Mouse (Mus musculus): ENCODE results near the gene Fhod1.

Gene Fhod1

DNA sequence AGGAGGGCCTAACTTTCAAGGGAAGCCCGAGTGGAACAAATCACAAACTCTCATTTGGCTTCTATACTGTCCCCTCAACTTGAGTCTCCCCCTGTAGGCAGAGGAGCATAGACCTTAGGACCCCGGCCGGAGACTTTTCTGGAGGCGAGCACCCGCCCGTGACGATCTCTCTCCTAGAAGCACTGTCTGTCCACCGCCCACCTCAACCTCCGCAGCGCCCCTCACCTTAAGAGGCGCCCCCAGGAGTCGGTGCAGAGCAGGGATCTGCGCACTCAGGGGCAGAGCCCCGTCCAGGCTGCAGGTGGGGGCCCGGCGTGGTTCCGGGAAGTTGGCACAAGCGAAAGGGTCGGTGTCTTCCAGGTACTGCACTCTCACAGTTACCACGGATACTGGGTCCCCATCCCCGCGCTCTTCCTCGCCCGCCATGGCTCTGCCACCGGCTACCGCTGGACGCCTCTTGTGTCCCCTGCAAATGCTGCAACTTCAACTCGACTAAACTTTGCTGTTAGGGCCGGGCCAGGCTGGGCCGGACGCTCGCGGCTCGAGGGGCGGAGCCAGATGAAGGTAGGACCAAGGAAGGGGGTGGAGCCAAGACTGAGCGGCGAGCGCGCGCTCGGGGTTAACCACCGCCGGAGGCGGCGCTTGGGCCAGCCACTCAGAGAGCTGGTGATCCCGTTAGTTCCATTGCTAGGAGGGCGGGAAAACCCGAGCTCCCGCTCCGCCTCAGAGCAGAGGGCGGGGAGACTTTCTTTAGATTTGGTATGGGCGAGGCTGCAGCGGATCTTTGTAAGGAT is at the start of gene Fhod1:
Gene Fhod1 (minus strand): TSS at position 526 of the 794 bp plus-strand sequence.
- peak; percentile 77 to 82 for DNase-seq (ENCODE audit: low read depth in 1 of 2, low spot score in 2 of 2)

DNA sequence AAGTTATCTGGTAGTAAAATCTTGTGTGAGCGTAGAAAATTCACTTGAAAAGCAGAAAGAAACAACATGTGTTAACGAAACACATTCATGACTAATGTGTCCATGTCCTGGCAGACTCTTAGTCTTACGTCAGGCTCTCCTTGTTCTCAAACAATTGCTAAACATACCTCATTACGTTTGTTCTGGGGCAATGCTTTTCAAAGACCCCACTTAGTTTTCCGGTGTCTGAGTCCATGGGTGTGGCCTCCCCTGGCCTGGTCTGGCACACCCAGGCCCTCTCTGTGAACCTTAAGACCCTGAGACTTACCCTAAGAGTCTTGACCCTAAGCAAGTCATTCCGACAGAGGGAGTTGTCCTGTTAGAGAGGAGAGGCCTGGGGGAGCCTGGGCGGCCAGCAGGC is 46.2 kb upstream of the Fhod1 start:
- DNase-seq (ENCODE audit: low read depth in 1 of 2, low spot score in 2 of 2), result no peak

DNA sequence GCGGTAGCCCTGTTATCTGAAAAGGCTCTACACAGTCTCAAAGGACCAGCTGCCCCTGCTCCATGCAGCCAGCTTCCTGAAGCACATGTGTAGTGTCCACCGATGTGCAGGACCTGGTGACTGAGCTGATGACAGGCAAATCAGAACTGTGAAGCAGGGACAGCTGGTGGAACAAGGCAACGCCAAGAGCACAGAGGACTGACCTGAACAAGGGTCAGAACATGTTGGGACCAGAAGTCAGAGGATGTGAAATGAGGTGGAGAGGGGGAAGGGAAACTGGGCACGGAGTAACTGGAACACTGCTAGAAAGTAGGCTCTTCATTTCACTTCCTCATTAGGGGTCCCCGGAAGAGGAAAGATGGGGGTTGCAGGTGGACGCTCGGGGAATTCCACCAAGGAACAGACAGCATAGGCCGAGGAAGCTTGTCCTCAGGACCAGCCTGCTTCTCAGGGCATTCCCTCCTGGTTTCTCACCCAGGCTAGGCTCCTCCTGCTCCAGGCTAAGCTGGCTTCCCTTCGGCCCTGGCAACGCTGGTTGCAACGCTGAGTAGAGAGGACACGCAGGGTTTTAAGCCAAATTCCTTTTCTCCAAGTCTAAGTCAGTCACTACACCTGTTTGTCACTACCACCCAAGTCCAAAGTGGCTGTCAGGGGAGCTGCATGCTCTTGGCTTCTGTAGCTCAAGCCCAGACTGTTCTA is 45.5 kb upstream of the Fhod1 start:
- no peak for DNase-seq (ENCODE audit: low read depth in 1 of 2, low spot score in 2 of 2)

DNA sequence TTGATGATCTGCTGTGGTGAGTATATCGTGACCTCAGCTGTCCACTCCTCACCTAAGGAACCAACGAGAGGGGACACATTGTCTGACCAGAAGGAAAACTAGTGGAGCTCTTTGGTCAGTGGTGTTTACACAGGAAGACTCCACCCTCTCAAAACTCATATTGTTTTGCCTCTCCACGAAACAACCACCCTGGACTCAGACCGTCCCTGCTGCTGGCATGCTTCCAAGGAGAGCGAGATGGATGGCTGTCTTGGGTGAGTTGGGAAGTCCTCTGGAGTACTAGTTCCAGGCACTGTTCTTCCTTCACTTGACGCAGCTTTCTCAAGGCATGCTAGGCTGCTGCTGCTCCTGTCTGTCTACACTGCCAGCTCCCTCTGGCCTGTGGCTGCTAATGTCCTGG is 41.3 kb upstream of the Fhod1 start:
- DNase-seq (ENCODE audit: low read depth in 1 of 2, low spot score in 2 of 2), result no peak

DNA sequence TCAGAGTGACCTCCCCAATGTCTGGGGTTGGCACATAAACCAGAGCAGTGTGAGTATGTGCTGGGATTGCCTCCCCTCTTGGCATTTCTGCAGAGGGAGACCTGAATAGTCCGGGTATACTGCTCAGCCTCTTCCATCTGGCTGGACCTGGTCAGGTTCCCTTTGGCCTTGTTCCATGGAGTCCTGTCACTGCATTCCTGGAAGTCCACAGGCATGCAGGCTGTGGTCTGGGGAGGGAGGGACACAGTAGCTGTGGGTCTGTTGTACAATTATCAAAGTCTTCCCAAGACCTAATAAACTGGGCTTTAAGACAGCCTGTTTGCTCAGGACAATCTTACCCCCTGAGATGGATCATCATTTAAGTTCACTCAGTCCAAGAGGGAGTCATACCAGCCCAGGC is 39.4 kb upstream of the Fhod1 start:
- no peak for DNase-seq (ENCODE audit: low read depth in 1 of 2, low spot score in 2 of 2)

DNA sequence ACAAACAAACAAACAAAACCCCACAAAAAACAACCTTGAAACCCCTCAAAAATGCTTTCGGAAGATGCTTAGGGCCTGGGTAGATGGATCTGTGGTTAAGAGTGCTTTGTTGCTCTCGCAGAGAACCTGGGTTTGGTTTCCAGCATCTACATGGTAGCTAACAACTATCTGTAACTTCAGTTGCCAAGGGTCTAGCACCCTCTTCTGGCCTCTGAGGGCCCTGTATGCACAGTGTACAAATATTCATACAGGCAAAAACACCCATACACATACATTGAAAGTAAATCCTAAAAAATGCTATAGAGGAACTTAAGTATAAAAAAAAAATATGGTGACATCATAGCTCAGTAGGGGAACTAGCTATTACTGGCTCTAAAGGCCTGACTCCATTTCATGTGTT is 36.3 kb upstream of the Fhod1 start:
- no peak for DNase-seq (ENCODE audit: low read depth in 1 of 2, low spot score in 2 of 2)

DNA sequence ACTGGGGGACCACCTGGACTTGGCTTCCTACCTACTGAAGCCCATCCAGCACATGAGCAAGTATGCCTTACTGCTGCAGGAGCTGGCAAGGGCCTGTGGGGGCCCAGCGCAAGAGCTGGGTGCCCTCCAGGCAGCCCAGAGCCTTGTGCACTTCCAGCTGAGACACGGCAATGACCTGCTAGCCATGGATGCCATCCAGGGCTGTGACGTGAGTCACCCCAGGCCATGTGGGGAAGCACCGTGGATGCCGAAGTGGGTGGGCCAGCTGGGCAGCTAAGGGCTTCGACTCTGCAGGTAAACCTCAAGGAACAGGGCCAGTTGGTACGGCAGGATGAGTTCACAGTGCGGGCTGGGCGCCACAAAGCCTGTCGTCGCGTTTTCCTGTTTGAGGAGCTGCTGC is 32.6 kb upstream of the Fhod1 start:
- no peak for DNase-seq (ENCODE audit: low read depth in 1 of 2, low spot score in 2 of 2)

DNA sequence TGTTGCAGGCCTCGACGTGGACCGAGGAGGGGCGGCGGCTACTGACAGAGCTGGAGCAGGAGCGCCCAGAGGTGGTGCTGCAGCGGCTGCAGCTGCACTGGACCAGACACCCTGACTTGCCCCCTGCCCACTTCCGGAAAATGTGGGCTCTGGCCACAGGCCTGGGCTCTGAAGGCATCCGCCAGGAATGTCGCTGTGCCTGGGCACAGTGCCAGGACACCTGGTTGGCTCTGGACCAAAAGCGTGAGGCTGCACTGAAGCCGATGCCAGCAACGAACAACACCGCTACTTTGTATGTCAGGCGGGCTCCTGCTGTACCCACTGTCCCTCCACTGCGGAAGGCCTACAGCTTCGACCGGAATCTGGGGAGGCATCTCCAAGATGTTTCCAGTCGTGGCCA is 30.9 kb upstream of the Fhod1 start:
- no peak for DNase-seq (ENCODE audit: low read depth in 1 of 2, low spot score in 2 of 2)

DNA sequence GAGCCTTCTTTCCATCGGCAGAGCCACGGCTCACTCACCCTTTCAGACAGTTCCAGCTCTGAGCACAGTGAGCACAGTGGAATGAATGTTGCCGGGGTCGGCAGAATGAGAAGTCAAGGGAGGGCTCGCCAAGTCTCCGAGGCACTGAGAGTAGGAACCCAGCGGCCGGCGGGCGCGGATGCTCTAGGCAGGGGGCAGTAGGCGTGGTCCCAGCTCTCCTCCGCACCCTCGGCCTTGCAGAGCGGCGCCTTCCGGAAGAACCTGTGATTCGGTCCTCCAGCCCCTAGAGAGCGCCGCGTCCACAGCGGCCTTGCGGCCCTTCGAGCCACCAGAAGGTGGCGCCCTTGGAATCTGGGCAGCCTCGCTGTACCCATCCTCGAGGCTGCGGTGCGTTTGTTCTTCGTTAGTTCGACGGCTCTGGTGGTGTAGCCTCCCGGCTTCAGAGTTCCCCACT is 26.8 kb upstream of the Fhod1 start:
- DNase-seq (ENCODE audit: low read depth in 1 of 2, low spot score in 2 of 2), result peak in 1 of 2 experiments; percentile 48

DNA sequence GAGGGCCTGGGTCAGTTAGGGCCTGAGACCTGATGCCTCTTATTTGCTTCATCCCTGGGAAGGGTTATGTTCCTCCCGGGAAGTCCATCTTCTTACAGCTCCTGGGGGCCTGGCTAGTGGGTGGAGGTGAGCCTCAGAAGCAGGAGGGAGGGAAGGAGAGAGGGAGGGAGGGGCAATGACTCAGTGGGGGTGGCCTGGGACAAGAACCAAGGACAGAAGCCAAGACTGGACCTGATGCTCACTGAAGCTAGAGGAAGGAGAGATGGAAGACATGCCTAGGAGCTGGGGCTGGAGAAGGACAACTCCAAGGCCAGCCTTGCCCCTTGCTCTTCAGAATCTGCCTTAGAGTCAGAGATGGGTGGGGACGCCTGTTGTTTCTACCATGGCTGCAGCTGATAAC is 25.3 kb upstream of the Fhod1 start, which contains the start of gene Plekhg4:
Gene Plekhg4 (plus strand): TSS at position 243 of the 400 bp plus-strand sequence.
- no peak for DNase-seq (ENCODE audit: low read depth in 1 of 2, low spot score in 2 of 2)

DNA sequence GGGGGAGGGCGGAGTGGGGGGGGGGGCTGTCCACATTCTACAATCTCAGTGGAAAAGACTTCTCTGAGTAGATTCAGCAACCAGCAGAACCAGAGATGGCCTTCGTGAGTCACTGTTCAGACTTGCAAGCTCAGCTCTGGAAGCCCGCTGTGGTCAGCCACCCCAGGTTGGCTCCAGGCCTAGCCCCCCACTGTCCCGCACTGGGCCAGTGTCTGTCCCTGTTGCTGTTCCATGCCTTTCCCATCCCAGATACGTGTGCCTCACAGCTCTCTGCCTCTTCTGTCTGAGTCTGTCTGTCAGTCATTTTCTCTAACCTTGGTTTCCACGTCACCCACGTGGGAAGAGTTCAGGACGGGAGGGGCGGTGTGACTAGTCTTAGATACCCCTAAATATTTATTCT is 24.7 kb upstream of the Fhod1 start:
- DNase-seq (ENCODE audit: low read depth in 1 of 2, low spot score in 2 of 2), result no peak

DNA sequence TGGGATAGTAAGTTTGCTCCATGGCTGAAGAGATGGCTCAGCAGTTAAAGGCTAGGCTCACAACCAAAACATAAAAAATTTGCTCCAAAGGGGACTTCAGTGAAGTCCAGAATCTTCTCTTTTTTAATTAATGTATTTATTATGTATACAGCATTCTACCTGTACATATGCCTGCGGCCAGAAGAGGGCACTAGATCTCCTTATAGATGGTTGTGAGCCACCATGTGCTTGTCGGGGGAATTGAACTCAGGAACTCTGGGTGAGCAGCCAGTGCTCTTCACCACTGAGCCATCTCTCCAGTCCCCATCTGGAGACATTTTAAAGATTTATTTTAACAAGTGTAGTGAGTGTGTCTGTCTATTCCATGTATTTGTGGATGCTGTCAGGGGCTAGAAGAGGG is 19.4 kb upstream of the Fhod1 start:
- no peak for DNase-seq (ENCODE audit: low read depth in 1 of 2, low spot score in 2 of 2)

DNA sequence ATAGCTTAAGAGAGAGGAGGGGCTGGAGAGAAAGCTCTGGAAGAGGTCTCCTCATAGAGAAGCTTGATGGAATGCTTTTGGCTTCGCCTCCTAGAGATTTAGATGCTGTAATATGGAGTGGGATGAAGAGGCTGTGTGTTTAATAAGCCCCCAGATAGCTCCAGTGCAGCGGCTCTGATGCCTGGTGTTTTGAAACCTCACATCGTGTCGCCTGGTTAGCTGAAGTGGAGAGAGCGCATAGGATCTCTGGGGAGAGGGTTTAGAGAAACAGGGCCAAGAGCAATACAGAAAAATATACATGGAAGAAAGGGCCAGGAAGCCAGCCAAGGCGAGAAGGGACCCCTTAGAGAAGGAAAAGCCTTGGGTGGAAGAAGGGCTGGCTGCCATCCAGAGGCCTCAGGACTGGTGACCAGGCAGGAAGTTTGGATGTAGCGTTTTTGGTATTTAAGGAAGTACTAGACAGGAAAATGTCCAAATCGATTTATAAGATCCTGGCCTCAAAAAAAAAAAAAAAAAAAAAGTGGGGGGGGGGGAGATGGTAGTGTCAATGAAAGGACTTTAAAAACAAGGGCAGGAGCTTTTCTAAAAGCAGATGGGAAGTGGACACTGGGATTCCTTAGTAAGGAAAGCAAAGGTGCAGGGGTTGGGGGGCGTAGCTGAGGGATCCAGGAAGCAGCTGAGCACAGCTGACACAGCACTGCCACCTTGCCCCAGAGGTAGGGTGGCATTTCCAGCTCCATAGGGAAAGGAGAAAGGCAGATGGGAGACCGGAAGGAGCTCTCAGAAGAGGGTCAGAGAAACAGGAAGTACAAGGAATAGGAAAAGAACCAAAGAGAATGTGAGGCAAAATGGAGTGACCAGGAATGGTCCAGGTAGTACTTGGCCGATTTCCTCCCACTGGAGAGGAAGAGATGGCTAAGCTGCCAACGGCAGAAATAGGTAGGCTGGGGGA is 14.3 kb upstream of the Fhod1 start:
- no peak for DNase-seq (ENCODE audit: low read depth in 1 of 2, low spot score in 2 of 2)

DNA sequence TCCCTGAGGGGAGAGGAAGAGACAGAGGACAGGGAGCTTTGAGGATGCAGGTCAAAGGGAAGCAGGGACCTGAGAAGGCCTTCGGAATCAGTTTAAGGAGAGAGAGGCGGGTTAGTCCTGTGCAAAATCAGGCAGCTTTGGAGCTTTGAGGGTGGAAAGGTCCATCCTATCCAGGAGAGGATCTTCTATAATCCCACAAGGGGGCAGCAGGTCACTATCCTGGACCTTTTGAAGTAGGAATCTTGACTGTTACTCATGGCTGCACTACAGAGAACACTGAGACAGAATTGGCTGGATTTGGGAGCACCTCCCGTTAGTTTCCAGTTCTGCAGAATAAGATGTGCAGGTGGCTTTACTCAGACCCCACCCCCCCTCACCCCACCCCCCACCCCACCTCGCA is 11.9 kb upstream of the Fhod1 start:
- DNase-seq (ENCODE audit: low read depth in 1 of 2, low spot score in 2 of 2), result no peak

DNA sequence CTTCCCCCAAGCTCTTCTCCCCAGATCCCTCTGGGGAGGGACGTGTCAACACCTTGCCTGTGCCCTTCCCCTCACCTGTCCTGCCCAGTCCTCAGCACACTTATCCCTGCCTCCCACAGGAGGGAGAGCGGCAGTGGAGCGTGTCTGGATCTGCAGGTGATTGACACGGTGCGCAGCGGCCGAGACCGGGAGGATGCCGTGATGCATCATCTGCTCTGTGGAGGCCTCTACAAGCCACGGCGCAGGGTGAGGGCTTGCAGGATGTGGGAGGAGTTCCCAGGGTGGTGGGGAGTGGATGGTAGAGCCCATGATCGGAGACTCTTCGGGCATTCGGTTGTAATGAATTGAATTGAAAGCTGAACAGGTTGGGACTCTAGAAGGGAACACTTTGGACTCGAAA is 11.5 kb upstream of the Fhod1 start:
- no peak for DNase-seq (ENCODE audit: low read depth in 1 of 2, low spot score in 2 of 2)

DNA sequence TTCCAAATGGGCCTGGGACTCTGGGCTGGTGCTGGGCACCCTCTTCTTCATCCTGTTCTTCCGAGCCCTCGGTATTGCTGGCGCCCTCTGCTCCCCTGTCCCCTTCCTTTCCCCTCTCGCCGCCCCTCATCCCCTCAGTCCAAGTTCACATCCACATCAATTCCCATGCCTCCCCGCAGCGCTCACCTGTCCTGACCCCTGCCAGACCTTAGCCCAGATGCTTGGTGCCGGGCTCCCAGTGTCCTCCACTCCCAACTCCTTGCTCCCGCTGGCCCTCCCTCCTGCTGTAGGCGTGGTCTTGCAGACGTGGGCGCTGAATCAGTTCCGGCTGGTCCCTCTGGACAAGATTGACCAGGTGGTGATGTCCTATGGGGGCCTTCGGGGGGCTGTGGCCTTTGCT is 8.9 kb upstream of the Fhod1 start:
- no peak for DNase-seq (ENCODE audit: low read depth in 1 of 2, low spot score in 2 of 2)

DNA sequence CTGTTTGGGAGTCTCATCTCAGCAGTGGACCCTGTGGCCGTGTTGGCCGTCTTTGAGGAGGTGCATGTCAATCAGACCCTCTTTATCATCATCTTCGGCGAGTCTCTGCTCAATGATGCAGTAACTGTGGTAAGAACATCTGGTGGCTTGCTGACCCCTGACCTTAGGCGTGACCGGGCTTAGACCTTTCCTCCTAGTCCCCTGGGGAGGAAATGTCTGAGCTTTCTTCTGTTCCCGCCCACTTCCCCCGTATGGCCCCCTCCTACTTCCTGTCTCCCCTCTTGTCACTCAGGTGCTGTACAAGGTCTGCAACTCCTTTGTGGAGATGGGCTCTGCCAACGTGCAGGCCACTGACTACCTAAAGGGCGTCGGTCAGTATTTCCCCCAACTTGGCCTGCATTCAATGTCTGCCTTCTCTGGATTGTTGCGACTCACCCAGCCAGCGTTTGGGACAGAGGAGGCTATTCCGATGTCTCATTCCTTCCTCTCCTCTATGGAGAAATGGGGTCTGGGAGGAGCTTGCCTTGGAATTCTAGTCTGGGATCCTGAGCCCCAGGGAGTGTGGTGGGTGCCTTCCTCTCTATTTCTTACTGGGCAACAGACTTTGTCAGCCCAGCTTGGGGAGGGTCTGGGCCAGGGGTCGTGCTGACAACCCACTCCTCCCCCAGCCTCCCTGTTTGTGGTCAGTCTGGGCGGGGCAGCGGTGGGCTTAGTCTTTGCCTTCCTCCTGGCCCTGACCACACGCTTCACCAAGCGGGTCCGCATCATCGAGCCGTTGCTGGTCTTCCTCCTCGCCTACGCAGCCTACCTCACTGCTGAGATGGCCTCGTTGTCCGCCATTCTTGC is 7.6 kb upstream of the Fhod1 start:
- DNase-seq (ENCODE audit: low read depth in 1 of 2, low spot score in 2 of 2), result no peak

DNA sequence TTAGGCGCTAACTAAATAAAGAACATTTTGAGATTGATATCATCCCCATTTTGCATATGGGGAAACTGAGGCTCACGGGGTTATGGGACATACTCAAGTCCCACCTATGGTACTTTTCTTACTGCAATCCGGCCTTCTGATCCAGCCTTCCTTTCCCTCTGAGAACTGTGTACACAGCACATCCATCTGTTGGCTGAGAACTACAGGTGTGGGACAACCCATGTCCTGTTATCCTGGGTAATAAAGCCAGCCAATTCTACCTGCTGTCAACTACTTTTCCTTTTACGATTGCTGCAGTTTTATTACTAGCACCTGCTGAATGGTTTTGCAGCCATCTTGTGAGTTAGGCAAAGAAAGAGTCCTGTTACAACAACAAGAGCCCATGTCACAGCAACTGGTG is 6.8 kb upstream of the Fhod1 start:
- no peak for DNase-seq (ENCODE audit: low read depth in 1 of 2, low spot score in 2 of 2)

DNA sequence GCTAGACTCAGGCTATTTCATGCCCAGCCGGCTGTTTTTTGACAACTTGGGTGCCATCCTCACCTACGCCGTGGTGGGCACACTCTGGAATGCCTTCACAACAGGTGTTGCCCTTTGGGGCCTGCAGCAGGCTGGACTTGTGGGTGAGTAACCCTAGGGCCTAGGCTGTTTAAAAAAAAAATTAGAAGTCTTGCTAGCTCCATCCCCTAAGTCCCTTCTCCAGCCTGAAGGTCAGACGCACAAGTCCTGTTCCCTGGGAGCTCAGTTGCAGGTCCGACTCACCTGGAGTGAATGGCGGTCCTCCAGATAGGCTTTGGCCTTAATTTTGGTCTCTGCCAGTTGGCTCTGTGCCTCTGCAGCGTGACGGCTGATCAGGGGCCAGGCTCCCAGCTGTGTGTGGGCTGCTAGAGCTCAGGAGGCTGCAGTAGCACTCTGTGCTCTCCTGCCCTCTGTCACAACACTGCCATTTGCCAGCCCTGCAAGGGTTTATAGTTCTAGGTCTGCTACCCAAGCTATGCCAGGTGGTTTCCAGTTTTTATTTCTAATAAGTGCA is 5.9 kb upstream of the Fhod1 start:
- no peak for DNase-seq (ENCODE audit: low read depth in 1 of 2, low spot score in 2 of 2)

DNA sequence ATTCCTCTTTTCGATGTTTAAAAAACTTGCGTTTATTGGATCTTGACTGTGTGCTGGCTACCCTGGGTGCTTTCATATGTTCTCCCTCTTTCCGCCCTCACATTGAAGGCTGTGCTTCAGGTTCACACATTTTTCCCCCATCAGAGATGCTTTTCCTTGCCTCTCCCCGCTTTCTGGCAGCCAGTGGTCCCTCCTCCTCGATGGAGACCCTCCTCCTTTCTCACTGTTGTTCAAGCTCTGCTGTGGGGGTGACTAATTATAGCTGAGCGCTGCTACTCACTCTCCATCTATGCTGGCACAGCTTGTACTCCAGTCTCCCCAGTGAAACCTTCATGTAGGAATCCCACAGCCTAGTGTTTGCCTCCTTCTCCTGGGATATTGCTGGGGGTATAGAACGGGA is 2.4 kb upstream of the Fhod1 start:
- DNase-seq (ENCODE audit: low read depth in 1 of 2, low spot score in 2 of 2), result no peak
